Mouse (Mus musculus): ENCODE measurements at regions not wholly inside any gene's neighbourhood (a gene's known extent, or its start where the extent isn't known, plus 50 kb on each side); places are given as distances from the start of the nearest gene placed in this dataset.

DNA sequence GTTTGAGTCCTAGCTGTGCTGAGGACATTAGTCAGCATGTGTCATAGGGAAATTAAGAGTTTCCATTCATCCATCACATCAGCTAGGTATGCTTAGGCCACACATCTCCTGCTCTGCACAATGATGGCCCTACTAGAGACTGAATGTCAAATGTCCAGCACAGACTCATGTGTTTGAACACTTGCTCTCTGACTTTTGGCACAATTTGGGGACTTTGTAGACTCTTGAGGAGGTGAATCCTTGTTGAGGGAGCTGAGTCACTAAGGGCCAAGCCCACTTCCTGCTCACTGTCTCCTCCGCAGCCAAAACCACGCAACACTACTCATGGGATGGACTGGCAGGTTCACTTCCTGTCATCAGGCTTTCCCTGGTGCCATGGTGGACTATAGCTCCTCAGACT lies 308.2 kb downstream of the Sorl1 start:
- no peak for TF ChIP-seq CTCF (IDR thresholded peaks at IDR 0.05; ENCODE audit: control insufficient read depth, insufficient read depth, insufficient read length)
- no peak for TF ChIP-seq USF1 (IDR thresholded peaks at IDR 0.05; ENCODE audit: low read depth)
- TF ChIP-seq MAX (IDR thresholded peaks at IDR 0.05), result peak; percentile 22

Measured in C2C12 (cell line).